Mouse (Mus musculus): Measurements from ENCODE around the gene Tspan32.

The Tspan32 gene

DNA sequence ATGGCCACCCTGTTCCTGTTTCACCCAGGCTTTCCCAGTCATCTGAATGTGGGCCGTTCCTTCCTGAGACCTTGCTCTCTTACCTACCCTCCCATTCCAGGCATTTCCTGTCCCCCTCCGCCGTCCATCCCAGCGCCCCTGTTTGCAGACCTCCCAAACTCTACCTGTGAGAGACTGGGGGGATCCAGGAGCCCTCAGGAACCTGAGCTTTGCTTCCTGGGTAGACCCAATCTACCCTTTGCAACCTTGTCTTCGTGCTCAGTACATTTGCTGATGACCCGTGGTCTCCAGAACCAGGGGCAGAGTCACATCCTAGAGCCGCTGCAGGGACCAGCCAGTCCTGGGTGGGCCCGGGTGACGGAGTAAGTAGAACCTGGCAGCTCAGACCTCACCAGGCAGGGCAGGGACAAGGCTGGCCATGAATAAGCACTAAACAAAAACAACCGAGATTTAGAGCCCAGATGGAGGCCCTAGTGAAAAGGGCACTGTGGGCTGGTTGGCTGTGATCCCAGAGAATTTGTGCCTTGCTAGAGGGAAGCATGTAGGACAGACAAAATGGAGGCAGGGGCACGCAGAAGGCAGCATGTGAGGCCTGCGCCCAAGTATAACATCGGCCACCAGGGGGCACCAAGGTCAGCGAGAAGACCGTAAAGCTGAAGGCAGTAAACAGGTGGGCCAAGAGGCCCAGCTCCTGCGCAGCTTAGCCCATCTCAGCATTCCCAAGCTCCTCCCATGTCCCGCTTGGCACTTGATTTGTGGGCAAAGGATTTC, 2.9 kb downstream of the Tspan32 start:
- in situ Hi-C loops (cut with MboI): loop anchor here (5.0 kb wide), 1 partner anchor 60 kb away; the partner anchor contains the start of gene Tssc4

- in situ Hi-C loops (cut with MboI): loop anchor here (5.0 kb wide), 1 partner anchor 59 kb away; the partner anchor contains the start of gene Tssc4
These were observed 3.6 kb downstream of the Tspan32 start for GRCm38 (mm10) chr7:143008370-143008926.

- in situ Hi-C loops (cut with MboI): loop anchor here (5.0 kb wide), 1 partner anchor 58 kb away; the partner anchor contains the start of gene Tssc4
These were observed 4.3 kb downstream of the Tspan32 start for GRCm38 (mm10) chr7:143008996-143009665.

DNA sequence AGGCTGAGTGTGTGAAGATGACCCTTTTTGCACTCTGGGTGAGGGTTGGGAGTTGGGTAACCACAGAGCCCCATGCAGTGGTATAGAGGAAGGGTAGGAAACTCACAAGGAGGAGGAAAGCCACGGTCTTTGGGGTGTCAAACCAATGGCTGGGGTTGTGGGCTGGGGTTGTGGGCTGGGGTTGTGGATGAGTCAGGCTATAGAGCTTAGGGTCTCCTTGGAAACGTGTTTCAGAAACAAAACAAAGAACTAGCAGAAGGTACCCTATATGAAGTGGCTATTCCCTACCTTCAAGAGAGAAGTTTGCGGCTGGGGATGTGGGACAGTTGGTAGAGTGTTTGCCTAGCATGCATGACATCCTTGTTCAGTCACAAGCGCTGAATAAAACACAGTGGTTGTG, 5.2 kb downstream of the Tspan32 start:
- in situ Hi-C loops (cut with MboI): loop anchor here (5.0 kb wide), 1 partner anchor 57 kb away; the partner anchor contains the start of gene Tssc4

- in situ Hi-C loops (cut with MboI): no loop called here
These were observed 6.4 kb downstream of the Tspan32 start for GRCm38 (mm10) chr7:143011226-143011625.

- in situ Hi-C loops (cut with MboI): no loop called here
These were observed 7.5 kb downstream of the Tspan32 start for GRCm38 (mm10) chr7:143012230-143012875.

DNA sequence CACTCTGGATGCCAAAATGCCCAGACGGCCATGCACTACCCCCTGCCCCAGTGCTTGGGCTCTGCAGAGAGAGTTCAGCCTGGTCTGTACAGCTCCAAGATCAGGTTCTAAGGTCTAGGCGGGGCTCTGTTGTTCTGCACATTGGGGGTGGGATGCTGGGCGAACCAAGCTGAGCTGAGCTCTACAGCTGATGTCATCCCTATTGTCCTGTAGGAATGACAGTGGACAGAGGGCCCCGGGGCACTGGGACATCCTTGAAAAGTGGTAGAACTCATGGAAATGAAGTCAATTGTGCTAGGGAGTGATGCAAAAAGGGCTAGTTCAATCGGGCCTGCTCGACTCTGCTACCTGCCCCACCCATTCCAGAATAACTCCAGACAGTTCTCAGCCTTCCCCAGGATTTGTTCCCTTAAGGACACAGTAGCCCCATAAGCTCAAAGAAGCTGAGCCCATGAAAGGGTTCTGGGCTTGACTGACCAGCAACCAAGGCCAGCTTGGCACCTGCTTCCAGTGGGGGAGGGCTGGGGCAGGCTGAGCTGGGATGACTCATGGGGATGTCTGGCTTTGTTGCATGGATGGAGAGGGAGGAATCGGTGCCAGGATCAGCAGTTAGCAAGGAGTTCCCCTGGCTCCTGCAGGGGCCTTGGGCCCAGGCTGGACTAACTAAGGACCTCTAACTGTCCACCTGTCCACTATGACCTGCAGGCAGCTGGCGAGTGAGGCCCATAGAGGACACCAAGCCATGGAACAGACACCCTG, 8.8 kb downstream of the Tspan32 start:
- in situ Hi-C loops (cut with MboI): no loop called here

DNA sequence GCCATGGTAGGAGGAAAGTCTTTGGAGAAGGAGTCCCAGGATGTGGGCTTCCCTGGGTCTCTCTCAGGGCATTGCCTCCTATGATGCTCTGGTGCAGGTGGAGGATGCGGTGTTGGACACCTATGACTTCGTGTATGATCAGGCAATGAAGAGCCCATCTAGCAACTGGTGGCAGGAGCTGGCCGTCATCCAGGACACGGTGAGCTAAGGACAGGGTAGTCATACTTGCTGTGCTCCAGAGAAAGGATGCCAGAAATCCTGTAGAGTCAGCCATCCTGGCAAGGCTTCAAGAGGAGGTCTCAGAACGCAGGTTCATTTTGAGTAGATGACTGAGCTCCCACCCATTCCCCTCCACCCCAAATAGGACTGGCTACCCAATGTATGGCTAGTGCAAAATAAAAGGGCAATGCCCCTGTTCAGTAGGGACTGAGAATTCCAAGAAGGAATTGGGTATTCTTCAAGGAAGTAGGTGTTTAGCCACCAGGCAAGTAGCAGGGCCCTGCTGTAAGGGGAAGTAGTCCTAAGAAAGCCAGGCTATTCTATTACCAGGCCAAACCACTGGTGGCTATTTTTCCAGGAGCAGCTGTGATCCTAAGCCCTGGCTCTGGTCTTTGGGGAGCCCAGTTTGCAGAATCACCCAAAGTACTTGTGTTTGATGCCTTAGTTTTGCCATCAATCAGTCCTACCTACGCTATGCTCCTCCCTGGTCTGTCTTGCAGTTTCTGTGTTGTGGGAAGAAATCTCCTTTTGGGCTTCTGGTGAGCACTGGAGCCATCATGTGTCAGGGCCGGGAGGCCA, 10.2 kb downstream of the Tspan32 start:
- in situ Hi-C loops (cut with MboI): no loop called here

- in situ Hi-C loops (cut with MboI): no loop called here
These were observed 11.0 kb downstream of the Tspan32 start for GRCm38 (mm10) chr7:143015755-143016423.

GRCm38 (mm10) chr7:143016424-143017142, 11.7 kb downstream of the Tspan32 start:
- in situ Hi-C loops (cut with MboI): no loop called here

DNA sequence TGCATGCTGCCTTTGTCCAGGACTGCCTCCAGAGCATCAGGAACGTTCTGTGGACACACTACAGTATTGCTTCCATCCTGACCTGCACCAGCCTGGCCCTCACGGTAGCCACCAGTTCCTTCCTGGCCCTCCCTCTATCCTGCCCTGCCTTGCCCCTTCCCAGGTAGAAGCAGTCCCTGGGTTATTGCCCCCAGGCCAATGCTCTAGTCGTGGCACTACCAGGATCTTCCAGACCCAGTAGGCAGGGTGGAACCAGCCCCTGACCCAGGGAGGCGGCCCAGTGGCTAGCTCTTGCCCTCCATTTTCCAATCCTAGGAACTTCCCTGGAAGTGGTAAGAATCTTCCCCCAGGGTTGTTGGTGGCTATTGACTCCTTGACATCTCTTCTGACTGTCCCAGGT, 12.3 kb downstream of the Tspan32 start:
- in situ Hi-C loops (cut with MboI): no loop called here

- in situ Hi-C loops (cut with MboI): no loop called here
These were observed 15.2 kb downstream of the Tspan32 start for GRCm38 (mm10) chr7:143020040-143020439.

DNA sequence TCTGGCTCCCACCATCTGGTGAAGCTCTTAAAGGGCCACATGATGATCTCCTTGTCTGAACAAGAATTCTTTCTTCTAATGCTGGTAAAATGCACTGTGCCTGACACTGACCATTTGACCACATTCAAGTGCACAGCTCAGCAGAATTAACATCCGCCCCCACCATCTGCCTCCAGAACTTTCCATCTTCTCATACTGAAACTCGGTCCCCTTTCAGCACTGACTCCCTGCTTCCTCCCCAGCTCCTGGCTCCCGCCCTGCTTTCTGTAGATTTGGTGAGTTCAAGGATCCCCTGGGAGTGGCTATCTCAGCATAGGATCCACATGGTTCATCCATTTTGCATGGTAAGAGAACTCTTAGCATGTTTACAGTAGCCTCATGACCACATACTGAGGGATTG, 15.9 kb downstream of the Tspan32 start:
- in situ Hi-C loops (cut with MboI): no loop called here

- in situ Hi-C loops (cut with MboI): no loop called here
These were observed 16.7 kb downstream of the Tspan32 start for GRCm38 (mm10) chr7:143021356-143022164.

DNA sequence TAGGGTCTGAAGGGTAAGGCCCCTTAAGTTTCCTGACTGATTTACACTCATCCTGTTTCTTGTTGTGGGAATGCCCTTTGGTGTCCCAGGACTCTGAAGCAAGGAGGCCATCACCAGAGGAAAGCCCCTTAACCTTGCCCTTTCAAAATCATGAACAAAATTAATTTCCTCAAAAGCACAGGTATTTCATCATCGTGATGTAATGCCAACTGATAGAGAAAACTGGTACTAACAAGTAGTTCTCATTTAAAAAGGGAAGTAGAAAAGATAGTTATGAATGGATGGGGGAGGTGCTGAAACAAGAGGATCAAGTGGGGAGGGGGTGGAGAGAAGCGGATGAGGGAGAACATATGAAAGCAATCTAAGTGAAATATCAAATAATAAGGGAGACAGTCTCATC, 18.7 kb downstream of the Tspan32 start:
- in situ Hi-C loops (cut with MboI): no loop called here

DNA sequence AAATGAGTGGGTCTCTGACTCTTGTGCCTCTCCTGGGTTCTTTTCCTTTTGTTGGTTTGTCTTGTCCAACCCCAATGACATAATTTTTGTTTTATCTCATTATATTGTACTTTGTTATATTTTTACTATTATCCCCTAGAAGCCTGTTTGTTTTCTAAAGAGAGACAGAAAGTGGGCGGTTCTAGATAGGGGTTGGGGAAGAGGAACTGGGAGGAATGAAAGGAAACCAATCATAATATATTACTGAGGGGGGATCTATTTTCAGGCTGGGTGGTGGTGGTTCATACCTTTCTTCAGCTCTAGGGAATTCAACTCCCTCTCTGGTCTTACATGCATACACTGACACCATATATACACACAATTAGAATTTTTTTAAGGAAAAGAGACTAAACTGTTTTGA, 19.4 kb downstream of the Tspan32 start:
- in situ Hi-C loops (cut with MboI): no loop called here

- in situ Hi-C loops (cut with MboI): no loop called here
These were observed 20.6 kb downstream of the Tspan32 start for GRCm38 (mm10) chr7:143025496-143025895.

DNA sequence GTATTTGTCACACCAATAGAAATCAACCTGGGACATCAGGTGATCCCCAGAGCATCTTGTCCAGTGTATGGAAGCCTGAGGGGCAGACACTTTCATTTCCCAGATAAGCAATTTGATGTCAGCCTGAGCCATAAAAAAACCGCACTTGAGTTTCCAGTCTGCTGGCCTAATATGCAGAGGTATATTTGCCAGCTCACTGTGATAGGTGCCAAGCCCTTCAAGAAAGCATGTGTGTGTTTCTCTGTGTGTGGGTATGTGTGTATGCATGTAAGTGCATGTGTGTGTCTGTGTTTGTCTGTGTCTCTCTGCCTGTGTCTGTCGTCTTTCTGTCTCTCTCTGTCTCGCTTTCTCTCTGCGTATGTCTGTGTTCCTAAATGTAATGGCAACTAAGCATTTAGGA, 22.4 kb downstream of the Tspan32 start:
- in situ Hi-C loops (cut with MboI): no loop called here

DNA sequence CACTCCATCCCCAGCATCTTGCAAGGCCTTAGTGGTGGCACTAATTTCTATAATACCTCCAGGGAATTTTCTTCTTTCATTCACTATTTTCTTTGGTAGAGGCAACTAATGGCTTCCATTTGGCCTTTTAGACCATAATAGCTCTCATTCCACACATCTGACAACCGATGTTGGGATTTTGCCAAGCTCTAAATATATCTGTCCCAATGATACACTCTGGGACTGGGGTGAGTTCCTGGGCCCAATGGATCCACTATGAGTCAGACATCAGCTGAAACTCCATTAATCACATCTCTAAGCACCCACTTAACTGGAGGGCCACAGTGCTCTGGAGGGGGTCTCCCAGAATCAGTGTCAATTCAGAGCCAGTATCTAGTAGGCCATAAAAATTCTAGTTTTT, 27.0 kb downstream of the Tspan32 start:
- in situ Hi-C loops (cut with MboI): no loop called here
